Mouse (Mus musculus) layer of hippocampus, adult 8-10 months (tissue): ENCODE data around the gene Mgat5. TPM values are rescaled to one million over a fixed set of nuclear protein-coding genes. Genes with fewer than 3 reads are reported as not detected.

Experiments
- DNase-seq, 2 experiments: peaks; one replicate each; pipeline ENCODE4 v3.0.0; 2022; ENCODE audit warnings: low spot score in 2 of 2
- total RNA-seq, 4 experiments: library from RNA; stranded (reverse); gene quantifications; 2 replicates each; pipeline ENCODE4 v1.2.4; 2022

Mgat5 gene
- total RNA-seq, 4 experiments from 2014 or later = 53.3 to 57.1 (median 55.1) TPM

- no peak for DNase-seq
Measured at GRCm38 (mm10) chr1:127420795-127421194, 216.0 kb downstream of the Mgat5 start.

DNA sequence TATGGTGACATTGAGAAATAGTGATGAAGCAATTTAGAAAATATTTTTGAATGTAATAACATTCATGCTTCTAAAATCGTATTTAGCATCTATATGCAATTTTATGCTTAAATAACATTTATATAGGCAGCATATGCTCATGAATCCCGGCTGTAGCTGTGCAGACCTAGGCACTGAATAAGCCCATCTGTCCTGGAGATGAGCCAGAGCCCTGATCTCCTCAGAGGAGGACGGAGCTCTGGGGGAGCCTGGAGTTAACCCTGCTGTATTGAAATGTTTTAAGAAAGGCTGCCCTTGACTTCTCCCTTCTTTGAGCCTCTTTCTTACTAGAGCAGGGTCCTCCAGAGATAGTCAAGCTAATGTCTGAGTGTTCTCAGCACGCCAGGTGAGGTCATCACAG, 217.8 kb downstream of the Mgat5 start:
- no peak for DNase-seq

- peak; percentile 43 to 45 for DNase-seq
Measured at GRCm38 (mm10) chr1:127425021-127425532, 220.3 kb downstream of the Mgat5 start.

DNA sequence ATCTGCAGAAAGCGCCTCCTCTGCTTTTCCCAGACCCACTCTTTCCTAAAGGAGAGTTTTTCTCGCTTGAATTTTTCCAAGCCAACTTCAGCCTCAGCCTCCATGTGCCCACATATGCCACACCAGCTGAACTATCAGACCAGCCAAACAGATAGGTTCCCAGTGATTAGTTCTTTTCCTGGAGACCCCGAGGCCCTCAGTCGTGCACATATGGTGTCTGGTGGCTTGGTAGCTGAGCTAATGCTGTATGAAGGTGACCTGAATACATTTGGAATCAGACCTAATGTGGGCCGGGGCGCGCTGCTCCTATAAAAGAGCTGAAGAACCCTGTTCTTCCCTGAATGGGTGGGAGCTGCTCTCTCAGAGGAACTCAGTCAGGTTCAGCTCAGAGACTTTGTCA, 225.5 kb downstream of the Mgat5 start:
- no peak for DNase-seq

GRCm38 (mm10) chr1:127434829-127435228, 230.0 kb downstream of the Mgat5 start:
- DNase-seq = peak in 1 of 2 experiments; percentile 30

DNA sequence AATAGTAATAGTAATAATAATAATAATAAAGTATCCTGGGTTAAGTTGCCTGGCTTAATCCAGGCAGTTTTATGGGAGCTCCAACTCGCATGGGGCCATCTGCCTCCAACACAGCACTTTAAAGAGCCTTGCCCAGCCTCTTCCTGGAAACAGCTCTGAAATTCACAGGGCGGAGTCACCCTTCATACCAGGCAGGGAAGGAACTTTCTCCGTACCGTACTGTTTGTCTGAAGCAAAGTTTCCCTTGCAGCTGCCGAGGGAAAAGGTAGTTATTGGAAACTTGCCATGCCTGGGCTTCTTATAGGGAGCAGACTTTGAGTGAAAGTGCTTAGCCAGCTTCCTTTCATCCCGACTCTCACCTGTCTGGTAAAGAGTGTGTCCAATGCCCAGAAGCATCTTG, 232.3 kb downstream of the Mgat5 start:
- no peak for DNase-seq

DNA sequence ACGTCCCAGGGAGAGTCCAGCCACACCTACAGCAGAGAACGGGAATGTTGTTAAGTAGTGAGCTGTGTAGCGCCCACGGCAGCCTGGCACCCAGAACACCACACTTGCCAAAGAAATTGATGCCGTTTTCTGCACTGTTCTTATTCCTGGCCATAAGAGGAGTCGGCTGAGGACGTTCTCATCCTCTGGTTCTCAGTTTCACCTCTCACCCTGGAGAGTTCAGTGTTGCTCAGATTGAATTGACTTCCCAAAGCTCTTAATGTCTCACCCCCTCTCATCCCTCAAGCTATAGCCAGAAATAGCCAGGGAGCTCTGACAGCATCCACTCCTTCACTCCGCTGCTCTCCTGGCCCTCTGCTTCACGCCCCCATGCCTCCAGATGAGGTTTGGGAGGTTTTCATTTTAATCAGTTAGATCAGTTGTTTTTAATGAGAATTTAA, 234.7 kb downstream of the Mgat5 start:
- DNase-seq = no peak

- no peak for DNase-seq
Measured at GRCm38 (mm10) chr1:127441007-127441406, 236.2 kb downstream of the Mgat5 start.

DNA sequence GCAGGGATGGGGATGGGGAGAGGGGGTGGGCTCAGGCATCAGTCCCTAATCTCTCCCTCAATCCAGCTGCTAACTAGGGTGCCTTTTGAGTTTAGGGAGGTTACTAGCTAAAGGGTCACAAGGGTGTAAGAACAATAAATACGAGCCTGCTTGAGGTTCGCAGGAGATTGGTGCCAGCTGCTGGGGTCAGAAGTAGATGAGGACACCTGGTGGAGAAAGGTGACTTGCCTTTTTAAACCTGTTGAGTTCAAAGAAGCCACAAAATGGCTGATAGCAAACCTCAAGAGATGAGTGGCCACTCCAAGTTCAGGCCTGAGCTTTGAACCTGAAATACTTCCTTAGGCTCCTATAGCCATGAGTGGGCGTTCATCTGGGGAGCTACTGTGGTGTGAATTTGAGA, 236.9 kb downstream of the Mgat5 start:
- DNase-seq = no peak

- no peak for DNase-seq
Measured at GRCm38 (mm10) chr1:127442880-127443877, 238.4 kb downstream of the Mgat5 start.

DNA sequence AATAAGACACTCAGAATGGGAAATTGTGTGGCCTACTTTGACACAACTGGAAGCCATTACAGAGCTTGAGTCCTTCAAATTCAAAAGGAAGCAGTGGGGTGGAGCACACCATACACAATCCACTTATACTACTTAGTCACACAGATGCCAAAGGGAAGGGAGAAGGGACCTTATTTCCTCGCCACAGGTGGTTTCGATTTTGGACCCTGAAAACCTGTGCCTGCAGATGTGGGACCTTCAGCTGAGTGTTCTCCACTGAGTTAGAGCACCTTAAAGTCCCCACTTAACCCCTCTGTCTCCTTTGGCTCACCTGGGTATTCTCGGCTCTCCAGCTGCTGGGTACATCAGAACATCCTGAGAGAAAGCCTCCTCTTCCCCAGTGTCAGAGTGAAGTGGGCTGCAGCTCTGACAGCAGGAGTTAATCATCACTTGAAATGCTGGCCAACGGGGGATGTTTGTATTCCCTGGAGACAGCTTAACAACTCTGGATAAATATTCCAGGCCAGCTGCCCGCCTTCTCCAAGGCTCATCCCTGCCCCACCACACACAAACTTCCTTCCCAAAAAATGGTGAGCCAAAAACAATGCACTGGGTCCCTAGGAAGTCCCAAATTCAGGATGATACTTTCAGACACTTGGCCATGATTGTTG, 240.1 kb downstream of the Mgat5 start:
- no peak for DNase-seq

DNA sequence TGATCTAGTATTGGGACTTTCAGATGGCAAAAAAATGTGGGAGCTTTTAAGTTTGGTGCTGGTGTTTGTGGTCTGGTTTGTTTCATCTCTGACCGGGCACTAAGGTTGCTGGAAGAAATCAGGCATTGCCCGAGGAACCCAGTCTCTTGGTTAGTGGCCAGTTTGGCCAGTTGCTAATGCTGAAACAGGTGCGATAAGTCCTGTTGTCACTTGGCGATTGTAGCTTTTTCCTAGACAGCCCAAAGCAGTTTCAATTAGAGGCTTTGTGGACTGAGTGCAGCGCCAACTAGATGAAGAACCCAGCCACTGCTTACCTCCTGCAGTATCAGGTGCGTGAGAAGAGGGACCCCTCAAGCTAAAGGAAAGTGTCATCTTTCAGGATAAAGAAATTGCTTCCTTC, 248.6 kb downstream of the Mgat5 start:
- DNase-seq = no peak

GRCm38 (mm10) chr1:127459015-127459451, 254.2 kb downstream of the Mgat5 start:
- peak; percentile 54 to 64 for DNase-seq

DNA sequence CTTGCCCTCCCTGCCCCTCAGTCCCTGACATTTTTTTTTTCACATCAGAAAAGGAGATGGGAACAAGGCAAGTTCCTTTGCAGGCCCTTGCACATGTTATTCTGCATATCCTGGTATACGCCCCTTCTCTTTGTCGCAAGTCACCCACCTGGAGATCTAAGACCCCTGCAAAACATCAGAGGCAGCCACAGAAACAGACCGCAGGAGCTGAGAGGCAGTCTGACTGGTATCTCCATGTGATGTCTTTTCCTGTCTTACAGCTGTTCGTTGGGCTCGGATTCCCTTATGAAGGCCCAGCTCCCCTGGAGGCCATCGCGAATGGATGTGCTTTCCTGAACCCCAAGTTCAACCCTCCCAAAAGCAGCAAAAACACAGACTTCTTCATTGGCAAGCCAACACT, 254.8 kb downstream of the Mgat5 start:
- no peak for DNase-seq

- no peak for DNase-seq
Measured at GRCm38 (mm10) chr1:127461017-127461416, 256.2 kb downstream of the Mgat5 start.

- no peak for DNase-seq
Measured at GRCm38 (mm10) chr1:127464041-127464440, 259.2 kb downstream of the Mgat5 start.

- DNase-seq = no peak
Measured at GRCm38 (mm10) chr1:127465292-127465691, 260.5 kb downstream of the Mgat5 start.

- DNase-seq = no peak
Measured at GRCm38 (mm10) chr1:127467238-127467637, 262.4 kb downstream of the Mgat5 start.

GRCm38 (mm10) chr1:127470175-127470574, 265.4 kb downstream of the Mgat5 start:
- DNase-seq = no peak

GRCm38 (mm10) chr1:127475756-127476155, 270.9 kb downstream of the Mgat5 start:
- peak in 1 of 2 experiments; percentile 29 for DNase-seq

GRCm38 (mm10) chr1:127482911-127483310, 278.1 kb downstream of the Mgat5 start:
- DNase-seq = no peak

DNA sequence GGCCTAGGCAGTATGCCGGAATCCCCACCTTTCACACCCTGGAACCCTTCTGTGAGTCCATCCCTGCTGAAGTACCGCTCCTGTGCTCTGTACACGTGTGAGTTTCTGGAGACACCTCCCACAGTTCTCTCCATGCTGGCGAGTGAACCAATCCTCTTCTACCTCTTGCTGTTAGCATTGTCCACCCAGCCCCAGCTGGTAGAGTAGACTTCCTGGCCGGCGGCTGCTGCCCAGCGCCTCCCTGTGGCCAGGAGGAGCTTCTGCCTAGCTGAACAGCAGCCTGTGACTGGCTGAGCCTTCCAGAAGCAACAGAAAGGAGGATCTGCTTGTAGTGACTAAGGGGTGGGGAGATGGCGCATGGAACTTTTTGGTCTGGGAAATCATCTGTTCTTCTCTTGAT, 279.4 kb downstream of the Mgat5 start:
- no peak for DNase-seq
